Mouse (Mus musculus) activated CD4-positive, CD25-positive, alpha-beta regulatory T cell (primary cell): Measurements from ENCODE around the gene Olfr740. TPM values are rescaled to one million over a fixed set of nuclear protein-coding genes. Genes with fewer than 3 reads are reported as not detected.

Experiments
- polyA plus RNA-seq, 2 experiments: library from polyadenylated mRNA; unstranded; fragments of 100-300 nt; shearing (Covaris generic); gene quantifications; one replicate each; pipeline ENCODE4 v1.2.1; 2017

Olfr740 gene
- polyA plus RNA-seq: not detected

GRCm38 (mm10) chr14:50445245-50445644 lies at the start of gene Olfr740:
Olfr740 (plus strand) TSS chr14:50445545.

GRCm38 (mm10) chr14:50407268-50407667 lies 38.1 kb upstream of the Olfr740 start, which contains the start of gene Olfr738:
Olfr738 (plus strand) TSS chr14:50407568.

GRCm38 (mm10) chr14:50418326-50418725 lies 27.0 kb upstream of the Olfr740 start, which contains the start of gene Olfr739:
Olfr739 (plus strand) TSS chr14:50418626.

DNA sequence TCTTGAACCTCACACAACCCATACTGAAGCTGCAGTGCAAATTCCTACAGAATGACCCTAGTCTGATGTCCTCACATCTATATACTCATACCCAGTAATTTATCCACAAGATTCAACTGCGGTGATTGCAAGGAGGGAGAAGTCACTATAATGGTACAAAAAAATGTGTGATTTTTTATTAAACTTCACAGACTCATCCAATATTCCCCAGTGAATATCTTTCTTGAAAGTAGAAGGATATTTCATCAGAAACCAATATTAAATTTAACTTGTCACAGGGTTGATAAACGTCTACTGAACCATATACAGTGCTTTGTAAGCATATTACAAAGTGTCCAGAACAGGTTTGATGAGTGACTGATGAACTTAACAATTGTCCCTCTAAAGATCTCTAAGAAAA lies 27.1 kb downstream of the Olfr740 start, which contains the start of gene Olfr741:
Gene Olfr741 (plus strand): TSS at position 301 of the 400 bp plus-strand sequence.

GRCm38 (mm10) chr14:50503300-50503699 lies 58.0 kb downstream of the Olfr740 start, which contains the start of gene Olfr742:
Olfr742 (plus strand) TSS chr14:50503600.

Other genes starting within 250 kb of the Olfr740 start
- under 1 TPM; 0.04 to 0.08 TPM for gene Olfr731, start 203.7 kb upstream of the Olfr740 start, polyA plus RNA-seq
- under 1 TPM in 1 of 2 experiments, not detected in 1; 0.17 TPM for gene Olfr732, start 161.3 kb upstream of the Olfr740 start, polyA plus RNA-seq
- under 1 TPM in 1 of 2 experiments, not detected in 1; 0.06 TPM for gene Olfr733, start 144.0 kb upstream of the Olfr740 start, polyA plus RNA-seq
- gene Olfr734, start 118.8 kb upstream of the Olfr740 start, polyA plus RNA-seq: not detected
- not detected for gene Olfr735, start 96.7 kb upstream of the Olfr740 start, polyA plus RNA-seq
- not detected for gene Tlr11, start 87.6 kb upstream of the Olfr740 start, polyA plus RNA-seq
- not detected for gene Olfr736, start 64.4 kb upstream of the Olfr740 start, polyA plus RNA-seq
- not detected for gene Olfr738, start 38.0 kb upstream of the Olfr740 start, polyA plus RNA-seq
- not detected for gene Olfr739, start 26.9 kb upstream of the Olfr740 start, polyA plus RNA-seq
- gene Olfr741, start 27.2 kb downstream of the Olfr740 start, polyA plus RNA-seq: under 1 TPM in 1 of 2 experiments, not detected in 1; 0.20 TPM
- under 1 TPM in 1 of 2 experiments, not detected in 1; 0.16 TPM for gene Olfr742, start 58.1 kb downstream of the Olfr740 start, polyA plus RNA-seq
- gene Olfr743, start 76.3 kb downstream of the Olfr740 start, polyA plus RNA-seq: not detected
- gene Olfr744, start 169.3 kb downstream of the Olfr740 start, polyA plus RNA-seq: not detected
- not detected for gene Olfr745, start 193.8 kb downstream of the Olfr740 start, polyA plus RNA-seq
- not detected for gene Olfr746, start 201.5 kb downstream of the Olfr740 start, polyA plus RNA-seq
- not detected for gene Olfr747, start 247.7 kb downstream of the Olfr740 start, polyA plus RNA-seq